Mouse (Mus musculus): ENCODE measurements around the gene Nhsl1. TPM values are rescaled to one million over a fixed set of nuclear protein-coding genes. Genes with fewer than 3 reads are reported as not detected.

The Nhsl1 gene
- polyA plus RNA-seq, 1 experiment from 2014 or later, result 6.8 TPM

- no peak for DNase-seq (ENCODE audit: low spot score)
These were observed 75.5 kb downstream of the Nhsl1 start for GRCm38 (mm10) chr10:18394270-18394669.

DNA sequence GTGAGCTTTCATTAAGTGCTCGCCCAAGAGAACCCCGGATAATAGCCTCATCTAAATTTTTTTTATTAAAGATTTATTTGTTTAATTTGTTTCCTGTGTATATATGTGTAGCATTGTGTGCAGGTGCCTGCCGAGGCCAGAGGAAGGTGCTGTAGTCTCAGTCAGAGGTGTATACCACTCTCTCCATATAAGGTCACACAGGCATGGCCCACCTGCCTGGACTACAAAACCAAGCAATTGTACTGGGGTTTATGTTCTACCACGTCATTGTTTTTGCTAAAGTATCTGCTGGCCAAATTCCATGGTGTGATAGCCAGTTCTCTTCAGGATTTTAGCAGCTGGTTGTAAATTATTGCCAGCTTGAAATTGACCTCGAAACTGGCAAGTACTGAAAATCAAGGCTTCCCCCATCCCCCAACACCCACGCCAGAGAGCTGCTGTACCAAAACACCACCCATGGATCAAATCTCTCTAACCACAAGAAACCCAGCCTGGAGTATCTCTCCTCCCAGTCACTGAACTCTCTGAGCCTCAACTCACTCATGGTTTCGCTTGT lies 81.4 kb downstream of the Nhsl1 start:
- DNase-seq (ENCODE audit: low spot score), result no peak

DNA sequence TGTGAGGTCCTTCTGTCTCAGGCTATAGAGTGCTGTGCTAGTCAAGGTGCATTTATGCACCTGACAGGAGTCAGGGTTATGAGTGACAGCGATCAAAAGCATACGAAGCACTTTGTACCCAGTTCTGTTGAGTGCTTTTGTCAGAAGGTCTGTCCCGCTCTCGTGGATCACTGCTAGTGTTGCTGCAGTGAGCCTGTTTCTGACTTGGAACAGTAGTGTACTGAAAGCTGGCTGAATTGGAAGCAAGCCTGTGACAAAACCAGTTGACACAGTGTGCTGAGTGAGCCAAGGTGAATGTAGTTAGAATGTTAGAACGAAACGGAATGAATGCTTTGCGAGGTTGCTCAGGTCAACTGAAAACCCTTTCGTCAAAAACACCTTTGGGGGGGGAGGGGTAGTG lies 82.2 kb downstream of the Nhsl1 start:
- DNase-seq (ENCODE audit: low spot score), result no peak

GRCm38 (mm10) chr10:18403992-18404391 lies 85.2 kb downstream of the Nhsl1 start:
- no peak for DNase-seq (ENCODE audit: low spot score)

- DNase-seq (ENCODE audit: low spot score), result no peak
These were observed 85.9 kb downstream of the Nhsl1 start for GRCm38 (mm10) chr10:18404679-18405078.

- DNase-seq (ENCODE audit: low spot score), result peak; percentile 87
These were observed 88.5 kb downstream of the Nhsl1 start for GRCm38 (mm10) chr10:18407062-18407830.

GRCm38 (mm10) chr10:18408128-18408527 lies 89.3 kb downstream of the Nhsl1 start:
- no peak for DNase-seq (ENCODE audit: low spot score)

GRCm38 (mm10) chr10:18408635-18409034 lies 89.8 kb downstream of the Nhsl1 start:
- no peak for DNase-seq (ENCODE audit: low spot score)

- no peak for DNase-seq (ENCODE audit: low spot score)
These were observed 90.3 kb downstream of the Nhsl1 start for GRCm38 (mm10) chr10:18409068-18409467.

GRCm38 (mm10) chr10:18411266-18411665 lies 92.5 kb downstream of the Nhsl1 start:
- no peak for DNase-seq (ENCODE audit: low spot score)

DNA sequence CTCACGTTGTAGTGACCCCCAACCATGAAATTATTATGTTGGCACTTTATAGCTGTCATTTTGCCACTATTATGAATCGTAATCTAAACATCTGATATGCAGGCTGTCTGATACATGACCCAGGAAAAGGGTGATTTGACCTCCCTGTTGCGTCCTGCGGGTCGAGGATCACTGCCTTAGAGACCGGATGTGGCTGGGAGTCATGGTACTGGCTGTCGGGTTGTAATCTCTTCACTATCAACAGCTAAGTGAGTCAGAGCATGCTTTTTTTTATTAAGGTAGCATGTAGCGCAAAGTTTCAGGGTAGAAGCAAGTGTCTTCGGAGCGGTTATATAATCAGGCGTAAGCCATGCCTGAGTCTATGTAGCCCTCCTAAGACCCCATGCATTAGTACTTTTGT lies 97.2 kb downstream of the Nhsl1 start:
- no peak for DNase-seq (ENCODE audit: low spot score)

DNA sequence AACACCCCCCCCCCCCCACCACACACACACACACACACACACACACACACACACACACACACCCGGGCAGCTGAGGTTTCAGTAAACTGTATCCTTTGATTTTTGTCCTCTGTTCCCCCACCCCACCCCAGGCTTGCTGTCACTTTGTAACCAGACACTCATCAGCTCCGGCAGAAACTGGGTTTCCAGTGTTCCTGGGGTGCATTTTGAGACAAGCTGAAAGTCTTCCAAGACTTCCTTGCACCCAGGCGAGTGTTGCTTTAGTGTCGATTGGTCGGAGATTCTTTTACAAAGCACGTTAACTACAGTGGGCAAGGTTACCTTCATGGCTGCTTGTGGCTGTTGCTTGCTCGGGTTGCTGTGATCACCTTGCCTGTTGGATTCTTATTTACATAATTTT lies 99.4 kb downstream of the Nhsl1 start:
- DNase-seq (ENCODE audit: low spot score), result no peak

DNA sequence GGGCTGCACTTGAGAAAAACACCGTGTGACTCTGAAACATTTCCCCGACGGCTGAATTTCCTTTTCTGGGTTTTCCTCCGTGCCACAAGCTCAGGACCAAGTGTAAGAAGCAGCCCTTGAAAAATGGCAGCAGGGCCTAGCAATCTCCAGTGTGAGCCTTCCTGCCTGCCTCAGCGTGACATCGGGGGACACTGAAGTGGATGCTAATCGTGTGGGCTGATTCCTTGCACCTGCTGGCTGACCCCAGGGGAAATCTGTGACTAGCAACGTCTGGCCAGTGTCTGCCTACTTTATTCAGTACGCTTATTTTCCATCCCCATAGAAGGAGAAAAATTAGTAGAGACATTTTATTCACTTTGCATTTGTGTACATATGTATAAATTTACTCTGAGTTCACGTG lies 100.7 kb downstream of the Nhsl1 start:
- DNase-seq (ENCODE audit: low spot score), result no peak

DNA sequence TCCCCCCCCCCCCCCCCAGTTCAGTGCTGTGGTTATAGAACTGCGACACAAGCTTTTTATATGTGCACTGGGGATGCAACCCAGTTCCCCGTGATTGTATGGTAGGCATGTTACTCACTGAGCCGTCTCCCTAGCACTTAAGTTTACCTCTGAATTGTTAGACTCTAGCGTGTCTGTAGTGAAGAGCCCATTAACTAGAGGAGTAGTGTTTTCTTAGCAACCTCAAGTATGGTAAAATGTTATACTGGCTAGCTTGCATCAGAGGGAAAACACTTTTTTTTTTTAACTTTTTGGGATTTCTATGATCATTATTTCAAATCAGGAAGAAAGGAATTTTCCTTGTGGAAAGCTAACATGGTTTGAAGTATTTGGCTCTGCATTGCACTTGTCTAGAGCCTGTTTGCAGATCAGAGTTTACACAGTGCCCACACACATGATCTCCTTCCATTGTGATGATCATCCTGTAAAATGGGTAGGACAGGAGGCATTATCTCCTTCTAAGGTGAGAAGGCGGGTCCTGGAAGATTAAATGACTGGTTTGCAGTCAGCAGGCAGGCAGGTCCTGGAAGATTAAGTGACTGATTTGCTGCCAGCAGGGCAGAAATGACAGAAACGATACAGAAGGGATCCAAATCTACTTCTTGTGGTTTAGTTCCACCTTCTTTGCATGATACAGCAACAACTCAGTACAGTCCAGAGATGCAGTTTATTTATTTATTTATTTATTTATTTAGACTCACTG lies 101.6 kb downstream of the Nhsl1 start:
- peak; percentile 31 for DNase-seq (ENCODE audit: low spot score)

DNA sequence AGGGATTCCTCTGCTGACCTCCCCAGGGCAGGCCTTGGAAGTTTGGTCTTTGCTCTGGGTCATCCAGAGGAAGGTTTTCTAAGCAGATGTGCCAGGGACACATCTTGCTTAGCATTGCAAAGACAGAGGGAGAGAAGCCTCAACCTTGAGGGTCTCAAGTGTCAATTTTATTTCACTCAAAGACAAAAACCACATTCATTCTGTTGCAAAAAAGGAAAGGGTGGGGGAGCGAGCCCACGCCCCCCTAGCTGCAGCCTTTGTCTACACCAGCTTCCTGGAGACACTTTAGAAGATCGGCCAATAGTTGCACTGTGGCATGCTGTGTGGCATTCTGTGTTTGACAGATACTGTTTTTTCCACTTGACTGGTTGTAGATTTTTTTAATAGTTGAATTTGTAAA lies 104.2 kb downstream of the Nhsl1 start:
- peak; percentile 18 for DNase-seq (ENCODE audit: low spot score)

DNA sequence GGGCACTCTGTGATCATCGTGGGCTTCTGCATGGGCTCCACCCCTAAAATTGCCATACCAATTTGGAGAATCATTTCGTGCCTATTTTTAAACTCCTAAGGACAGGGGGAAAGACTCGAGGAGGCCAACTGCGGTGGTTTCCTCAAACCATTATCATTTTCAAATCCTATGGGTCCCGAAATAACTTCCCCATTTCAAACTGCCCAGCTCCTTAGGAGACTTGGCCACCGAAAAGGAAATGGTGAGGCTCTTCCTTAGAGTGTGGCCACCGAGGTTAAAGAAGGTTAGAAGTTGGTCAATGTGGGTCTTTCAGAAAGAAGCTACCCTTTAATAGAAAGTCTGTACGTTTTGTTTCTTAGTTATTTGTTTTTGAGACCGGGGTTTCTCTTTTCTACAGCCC lies 104.8 kb downstream of the Nhsl1 start:
- DNase-seq (ENCODE audit: low spot score), result no peak

DNA sequence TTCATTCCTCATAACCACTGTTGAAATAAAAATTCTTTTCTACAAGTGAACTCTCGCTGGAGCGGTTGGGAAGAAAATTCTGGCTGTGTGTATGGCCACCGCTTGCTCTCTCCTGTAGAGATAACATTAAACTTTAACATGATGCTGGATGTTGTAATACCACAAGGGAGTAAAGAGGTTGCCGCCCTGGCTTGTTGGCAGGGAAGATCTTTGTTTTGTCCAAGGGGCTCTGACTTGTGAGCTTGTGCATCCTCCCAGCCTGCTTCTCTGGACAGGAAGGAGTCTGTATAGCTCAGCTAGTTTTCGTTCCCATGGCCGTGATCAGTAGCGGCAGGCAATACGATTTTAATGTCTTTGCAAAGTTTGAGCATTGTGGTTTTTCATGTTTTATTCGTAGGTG lies 109.1 kb downstream of the Nhsl1 start:
- DNase-seq (ENCODE audit: low spot score), result no peak

DNA sequence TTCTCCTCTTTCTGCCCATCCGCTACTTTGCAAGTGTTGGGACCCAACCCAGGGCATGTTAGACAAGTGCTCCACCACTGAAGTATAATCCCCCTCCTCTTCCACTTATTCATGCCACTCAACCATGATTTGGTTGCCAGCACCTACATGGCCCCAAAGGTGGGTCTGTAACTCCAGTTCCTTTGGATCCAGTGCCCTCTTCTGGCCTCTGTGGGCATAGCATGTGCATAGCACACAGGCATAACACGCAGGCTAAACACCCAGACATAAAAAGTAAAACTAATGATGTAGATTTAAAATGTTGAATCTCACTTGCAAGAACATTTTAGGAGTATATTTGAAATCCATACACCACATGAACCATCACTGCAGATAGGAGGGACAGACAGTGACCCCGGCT lies 110.7 kb downstream of the Nhsl1 start:
- DNase-seq (ENCODE audit: low spot score), result no peak

- DNase-seq (ENCODE audit: low spot score), result no peak
These were observed 111.4 kb downstream of the Nhsl1 start for GRCm38 (mm10) chr10:18430141-18430540.

DNA sequence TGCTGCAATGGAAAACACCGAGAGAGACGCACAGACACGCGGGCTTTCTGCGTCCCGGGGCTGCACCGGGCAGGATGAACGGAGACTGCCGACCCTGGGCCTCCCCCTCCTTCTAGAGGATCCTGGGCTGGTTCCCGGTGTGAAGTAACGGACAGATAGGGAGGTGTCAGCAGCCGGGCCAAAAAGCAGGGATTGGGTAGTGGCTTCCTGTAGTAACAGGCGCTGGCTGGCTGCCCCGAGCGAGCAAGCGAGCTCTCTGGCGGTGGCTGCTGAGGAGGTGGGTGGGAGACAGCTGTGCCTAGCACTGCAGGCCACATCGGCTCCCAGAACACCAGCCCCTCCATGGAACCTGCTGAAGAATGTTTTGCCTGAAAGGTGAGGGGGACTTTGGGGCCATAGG lies 112.2 kb downstream of the Nhsl1 start:
- peak; percentile 59 for DNase-seq (ENCODE audit: low spot score)

- no peak for DNase-seq (ENCODE audit: low spot score)
These were observed 112.8 kb downstream of the Nhsl1 start for GRCm38 (mm10) chr10:18431546-18431945.

DNA sequence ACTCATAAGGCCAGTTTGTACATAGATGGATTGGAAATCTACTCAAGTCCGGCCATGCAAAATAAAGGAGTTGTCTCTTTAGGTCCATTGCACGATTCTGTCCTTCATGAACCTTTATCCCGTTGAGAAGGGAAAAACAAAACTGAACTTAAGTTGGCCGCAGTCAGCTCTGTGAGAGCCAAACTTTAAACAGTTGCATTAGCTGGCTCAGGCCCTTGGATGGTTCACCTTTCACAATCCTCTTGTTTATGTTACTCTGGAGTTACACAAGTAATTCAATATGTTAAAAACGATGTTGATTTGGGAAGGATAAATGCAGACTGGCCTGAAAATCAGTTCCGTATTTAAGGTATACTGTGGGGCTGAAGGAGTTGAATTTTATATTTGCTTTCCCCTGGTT lies 116.7 kb downstream of the Nhsl1 start:
- DNase-seq (ENCODE audit: low spot score), result no peak

- DNase-seq (ENCODE audit: low spot score), result no peak
These were observed 117.2 kb downstream of the Nhsl1 start for GRCm38 (mm10) chr10:18435938-18436337.

Measured in thymus, postnatal 0 days (tissue).